Mouse (Mus musculus) embryonic facial prominence, embryonic 10.5 days (tissue): ENCODE measurements around the gene Olfr133. TPM values are rescaled to one million over a fixed set of nuclear protein-coding genes. Genes with fewer than 3 reads are reported as not detected.
"Not testable (repeated sequence)": the region's sequence is repeated elsewhere in the genome, so short reads cannot be mapped to it uniquely, and the experiment has no call there.

Source experiments
- DNase-seq: peaks from one replicate; pipeline ENCODE4 v3.0.0-alpha.2; 2017; ENCODE audit warnings: low spot score
- H3K27ac ChIP-seq: fragments of 300-500 bp; sonication (generic); replicated peaks from 2 replicates; pipeline ENCODE4 v1.5.1; 2016; ENCODE audit warnings: mild to moderate bottlenecking
- H3K27me3 ChIP-seq: fragments of 300-500 bp; sonication (generic); replicated peaks from 2 replicates; pipeline ENCODE4 v1.6.1; 2016; ENCODE audit warnings: low read depth, mild to moderate bottlenecking; ENCODE audit not compliant: poor library complexity, severe bottlenecking
- H3K36me3 ChIP-seq: fragments of 300-500 bp; sonication (generic); replicated peaks from 2 replicates; pipeline ENCODE4 v1.6.1; 2016; ENCODE audit warnings: mild to moderate bottlenecking, moderate library complexity
- H3K4me1 ChIP-seq: fragments of 300-500 bp; sonication (generic); 2 replicates; pipeline ENCODE4 v1.6.1; 2016
- H3K4me3 ChIP-seq: fragments of 300-500 bp; sonication (generic); 2 replicates; pipeline ENCODE4 v1.5.1; 2016; ENCODE audit warnings: mild to moderate bottlenecking, moderate library complexity
- H3K9me3 ChIP-seq: fragments of 300-500 bp; sonication (generic); 2 replicates; pipeline ENCODE4 v1.6.1; 2016; ENCODE audit warnings: mild to moderate bottlenecking
- WGBS: fragments of 180-500 bp; shearing (Covaris S2); methylation state at CpG from one replicate; pipeline ENCODE4 v1.1.7; 2016; 5-methylcytosine and 5-hydroxymethylcytosine counted together
- polyA plus RNA-seq: library from polyadenylated mRNA; unstranded; fragments of >200 nt; fragmentation: Nextera tagmentation; extraction: Ambion mirVana; gene quantifications from 2 replicates; pipeline ENCODE4 v1.2.1, GENCODE M21; 2016

Olfr133 gene
- polyA plus RNA-seq = not detected in 2 replicates

DNA sequence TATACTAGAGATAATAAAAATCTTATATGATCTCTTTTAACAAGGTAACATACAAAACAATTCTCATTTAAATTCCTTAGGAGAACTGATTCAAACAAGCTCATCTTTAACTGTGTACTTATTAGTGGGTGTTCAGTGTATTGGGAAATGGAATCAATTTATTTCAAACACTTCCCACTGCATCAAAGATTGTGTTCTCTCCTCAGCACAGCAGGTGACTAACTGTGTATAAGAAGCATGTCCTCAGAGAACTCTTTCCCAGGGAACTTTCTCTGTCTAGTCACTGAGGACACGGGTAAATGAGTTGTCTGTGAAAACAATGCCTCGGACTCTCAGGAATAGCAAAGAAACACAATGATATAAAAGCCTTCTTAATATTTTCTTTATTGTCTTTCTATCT is at the start of gene Olfr133:
Gene Olfr133, plus strand, starts transcription at position 301 of the 400 bp plus-strand sequence.
- 85% methylated on average over 2 of the region's 2 CpGs for WGBS

DNA sequence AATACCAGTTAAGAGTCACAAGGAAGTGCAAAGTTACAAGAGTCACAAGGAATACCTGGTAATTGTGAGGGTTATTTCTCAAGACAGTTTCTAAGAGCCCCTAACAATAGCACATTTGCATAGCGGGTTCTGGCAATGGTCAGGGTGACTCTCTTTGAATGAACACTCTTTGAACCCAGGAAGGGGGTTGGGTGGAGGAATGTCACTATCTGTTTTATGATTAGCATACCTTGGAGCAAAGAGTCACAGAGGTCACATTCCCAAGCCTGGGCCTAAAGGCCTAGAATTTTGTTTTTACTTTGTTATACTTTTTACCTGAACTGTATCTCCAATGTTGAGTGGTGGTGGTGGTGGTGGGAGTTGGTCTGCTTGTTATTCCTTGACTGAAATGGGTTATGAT is 20.9 kb upstream of the Olfr133 start:
- H3K27ac ChIP-seq, H3K27me3 ChIP-seq, H3K9me3 ChIP-seq, DNase-seq, H3K4me3 ChIP-seq, H3K4me1 ChIP-seq, H3K36me3 ChIP-seq: not testable (repeated sequence)
- 84% methylated on average over 1 of the region's 1 CpGs for WGBS

More for the DNA sequence above, at the start of gene Olfr133:
- Histone ChIP-seq H3K9me3 (0 out of 2 replicates have a peak, but pooled peaks cover 3% of the 10 kb centered on the region), H3K4me1 (no peaks in the 10 kb centered on the region), H3K36me3 (no peaks in the 10 kb centered on the region), H3K27ac (no peak within 1 kb of the TSS), H3K27me3 (no peaks in the 10 kb centered on the region), H3K4me3 (no peak within 1 kb of the TSS)
- DNase-seq = no peak

DNA sequence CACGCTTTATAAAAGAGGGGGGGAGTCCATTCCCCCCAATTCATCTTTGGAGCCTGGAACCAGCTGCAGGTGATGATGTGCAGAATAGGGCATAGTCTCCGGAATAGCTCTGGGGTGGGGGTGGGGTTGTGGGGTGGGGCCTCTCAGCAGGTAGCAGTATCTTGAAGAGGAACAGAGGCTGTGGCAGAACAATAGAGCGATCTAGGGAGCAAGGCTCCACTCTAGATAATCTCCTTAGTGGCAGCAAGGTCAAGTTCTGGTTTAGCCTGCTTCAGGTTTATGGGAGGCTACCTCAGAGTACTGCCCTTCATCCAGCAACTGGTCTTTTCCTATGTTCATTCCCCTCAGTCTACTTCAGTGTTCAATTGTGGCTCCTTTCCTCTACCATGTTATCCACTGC is 19.7 kb upstream of the Olfr133 start:
- DNase-seq, H3K27me3 ChIP-seq, H3K4me1 ChIP-seq, H3K4me3 ChIP-seq, H3K9me3 ChIP-seq, H3K36me3 ChIP-seq, H3K27ac ChIP-seq: not testable (repeated sequence)
- WGBS = 68% methylated on average over 3 of the region's 3 CpGs

DNA sequence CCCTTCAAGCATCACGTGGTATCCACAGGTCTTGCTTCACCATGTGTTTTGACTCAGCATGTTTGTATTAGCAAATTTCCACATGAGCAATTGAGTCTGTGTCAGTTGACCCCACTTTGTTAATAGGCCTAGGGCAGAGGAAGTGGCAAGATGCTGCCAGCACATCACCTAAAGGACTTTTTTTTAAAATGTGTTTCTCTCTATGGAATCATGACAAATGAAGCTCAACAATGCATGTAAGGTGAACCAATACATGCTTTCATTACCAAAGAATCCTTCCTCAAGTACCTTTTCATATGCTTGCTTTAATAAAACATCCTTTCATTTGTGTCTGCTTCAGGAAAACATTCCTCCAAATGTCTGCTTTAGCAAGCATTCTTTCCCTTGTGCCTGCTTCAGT is 10.7 kb upstream of the Olfr133 start, which contains the start of gene Olfr132:
Gene Olfr132, minus strand, starts transcription at position 101 of the 400 bp plus-strand sequence.
- WGBS = 64% methylated on average over 1 of the region's 1 CpGs
- no peak within 1 kb of the TSS for H3K4me3 ChIP-seq
- DNase-seq = no peak
- H3K27ac ChIP-seq = no peak within 1 kb of the TSS
- no peaks in the 10 kb centered on the region for H3K27me3 ChIP-seq
- no peaks in the 10 kb centered on the region for H3K4me1 ChIP-seq
- no peaks in the 10 kb centered on the region for H3K36me3 ChIP-seq
- H3K9me3 ChIP-seq = no peaks in the 10 kb centered on the region

DNA sequence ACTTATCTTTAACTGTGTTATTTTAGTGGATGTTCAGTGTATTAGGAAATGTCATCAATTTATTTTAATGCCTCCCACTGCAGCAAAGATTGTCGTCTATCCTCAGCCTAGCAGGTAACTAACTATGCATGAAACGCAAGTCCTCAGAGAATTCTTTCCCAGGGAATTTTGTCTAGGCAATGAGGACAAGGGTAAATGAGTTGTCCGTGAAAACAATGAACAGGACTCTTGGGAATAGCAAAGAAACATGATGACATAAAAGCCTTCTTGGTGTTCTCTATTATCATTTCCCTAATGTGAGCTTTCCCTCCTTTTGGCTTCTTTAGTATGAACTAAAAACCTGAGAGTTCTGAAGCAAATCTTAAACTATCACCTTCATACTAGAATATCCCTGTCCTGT is 26.0 kb downstream of the Olfr133 start, which contains the start of gene Olfr134:
Gene Olfr134, plus strand, starts transcription at position 301 of the 400 bp plus-strand sequence.
- no peaks in the 10 kb centered on the region for H3K27me3 ChIP-seq
- H3K4me3 ChIP-seq = no peak within 1 kb of the TSS
- no peaks in the 10 kb centered on the region for H3K36me3 ChIP-seq
- DNase-seq = no peak
- H3K27ac ChIP-seq = no peak within 1 kb of the TSS
- WGBS = 76% methylated on average over 3 of the region's 3 CpGs
- no peaks in the 10 kb centered on the region for H3K9me3 ChIP-seq
- H3K4me1 ChIP-seq = no peaks in the 10 kb centered on the region

Other genes with a start within 250 kb of the Olfr133 start
- not detected in 2 replicates for gene Olfr127, start 244.8 kb upstream of the Olfr133 start, polyA plus RNA-seq
- gene Olfr128, start 224.7 kb upstream of the Olfr133 start, polyA plus RNA-seq = not detected in 2 replicates
- not detected in 2 replicates for gene Olfr761, start 192.2 kb upstream of the Olfr133 start, polyA plus RNA-seq
- gene Olfr129, start 85.2 kb upstream of the Olfr133 start, polyA plus RNA-seq = not detected in 2 replicates
- gene Olfr130, start 81.4 kb upstream of the Olfr133 start, polyA plus RNA-seq = not detected in 2 replicates
- gene Olfr131, start 56.6 kb upstream of the Olfr133 start, polyA plus RNA-seq = not detected in 2 replicates
- gene Olfr132, start 10.8 kb upstream of the Olfr133 start, polyA plus RNA-seq = not detected in 2 replicates
- gene Olfr134, start 26.1 kb downstream of the Olfr133 start, polyA plus RNA-seq = not detected in 2 replicates
- gene Olfr135, start 59.1 kb downstream of the Olfr133 start, polyA plus RNA-seq = not detected in 2 replicates
- gene Olfr138, start 115.8 kb downstream of the Olfr133 start, polyA plus RNA-seq = not detected in 2 replicates
- not detected in 2 replicates for gene Olfr137, start 162.3 kb downstream of the Olfr133 start, polyA plus RNA-seq
- not detected in 2 replicates for gene Olfr136, start 184.6 kb downstream of the Olfr133 start, polyA plus RNA-seq